Mouse (Mus musculus) midbrain, embryonic 10.5 days (tissue): ENCODE measurements around the gene Rgs7bp. TPM values are rescaled to one million over a fixed set of nuclear protein-coding genes. Genes with fewer than 3 reads are reported as not detected.
A peak's percentile ranks its signal among the peaks of the same experiment; 100 is the strongest.
"Not testable (repeated sequence)": the region's sequence is repeated elsewhere in the genome, so short reads cannot be mapped to it uniquely, and the experiment has no call there.

Experiments used
- DNase-seq: peaks from one replicate; pipeline ENCODE4 v3.0.0-alpha.2; 2017; ENCODE audit warnings: low spot score
- H3K27ac ChIP-seq: fragments of 300-500 bp; sonication (generic); replicated peaks from 2 replicates; pipeline ENCODE4 v1.5.1; 2016; ENCODE audit warnings: mild to moderate bottlenecking
- H3K27me3 ChIP-seq: fragments of 300-500 bp; sonication (generic); 2 replicates; pipeline ENCODE4 v1.6.1; 2016; ENCODE audit warnings: low read depth, mild to moderate bottlenecking; ENCODE audit not compliant: poor library complexity, severe bottlenecking
- H3K36me3 ChIP-seq: fragments of 300-500 bp; sonication (generic); 2 replicates; pipeline ENCODE4 v1.6.1; 2016; ENCODE audit warnings: mild to moderate bottlenecking, moderate library complexity
- H3K4me1 ChIP-seq: fragments of 300-500 bp; sonication (generic); 2 replicates; pipeline ENCODE4 v1.6.1; 2016
- H3K4me3 ChIP-seq: fragments of 300-500 bp; sonication (generic); 2 replicates; pipeline ENCODE4 v1.5.1; 2016; ENCODE audit warnings: mild to moderate bottlenecking, moderate library complexity
- H3K9me3 ChIP-seq: fragments of 300-500 bp; sonication (generic); replicated peaks from 2 replicates; pipeline ENCODE4 v1.6.1; 2016; ENCODE audit warnings: mild to moderate bottlenecking
- WGBS: fragments of 180-500 bp; shearing (Covaris S2); methylation state at CpG from one replicate; pipeline ENCODE4 v1.1.7; 2016; 5-methylcytosine and 5-hydroxymethylcytosine counted together
- polyA plus RNA-seq: library from polyadenylated mRNA; unstranded; fragments of >200 nt; fragmentation: Nextera tagmentation; extraction: Ambion mirVana; gene quantifications from 2 replicates; pipeline ENCODE4 v1.2.1, GENCODE M21; 2016

Rgs7bp gene
- polyA plus RNA-seq, 1 experiment from 2014 or later: 0.57 TPM

- Histone ChIP-seq H3K27me3 (no peaks in the 10 kb centered on the region), H3K27ac (no peak overlapping the region), H3K4me3 (no peak overlapping the region), H3K36me3 (no peaks in the 10 kb centered on the region), H3K9me3 (no peaks in the 10 kb centered on the region), H3K4me1 (peaks cover 3% of the 10 kb centered on the region; the same call in 1 of the 2 replicates)
- DNase-seq: no peak
- WGBS: 82% methylated on average over 7 of the region's 7 CpGs
Measured at GRCm38 (mm10) chr13:104960206-104960928, 94.4 kb downstream of the Rgs7bp start.

- Histone ChIP-seq H3K27me3 (no peaks in the 10 kb centered on the region), H3K36me3 (no peaks in the 10 kb centered on the region), H3K4me1 (peaks cover 3% of the 10 kb centered on the region; the same call in 1 of the 2 replicates), H3K4me3 (no peak overlapping the region), H3K9me3 (no peaks in the 10 kb centered on the region), H3K27ac (no peak overlapping the region)
- peak; percentile 4 for DNase-seq
- WGBS: 95% methylated on average over 4 of the region's 4 CpGs
Measured at GRCm38 (mm10) chr13:104959733-104960132, 95.0 kb downstream of the Rgs7bp start.

GRCm38 (mm10) chr13:104947958-104948357, 106.8 kb downstream of the Rgs7bp start:
- peak; percentile 82 for DNase-seq

GRCm38 (mm10) chr13:104940483-104940882, 114.2 kb downstream of the Rgs7bp start:
- H3K4me3 ChIP-seq: no peak overlapping the region
- peaks cover 8% of the 10 kb centered on the region for H3K4me1 ChIP-seq
- no peaks in the 10 kb centered on the region for H3K36me3 ChIP-seq
- H3K9me3 ChIP-seq: no peaks in the 10 kb centered on the region
- no peak for DNase-seq
- H3K27ac ChIP-seq: no peak overlapping the region
- 94% methylated on average over 8 of the region's 8 CpGs for WGBS
- H3K27me3 ChIP-seq: no peaks in the 10 kb centered on the region

More at GRCm38 (mm10) chr13:104947958-104948357, 106.8 kb downstream of the Rgs7bp start:
- Histone ChIP-seq H3K4me3 (0 out of 2 replicates have a peak overlapping the region, but pooled peaks have one; percentile 24), H3K27ac (no peak overlapping the region), H3K9me3 (no peaks in the 10 kb centered on the region), H3K4me1 (no peaks in the 10 kb centered on the region), H3K27me3 (no peaks in the 10 kb centered on the region), H3K36me3 (no peaks in the 10 kb centered on the region)
- WGBS: under 1% methylated on average over 7 of the region's 7 CpGs

GRCm38 (mm10) chr13:104939856-104940255, 114.9 kb downstream of the Rgs7bp start:
- Histone ChIP-seq H3K4me3 (no peak overlapping the region), H3K27ac (no peak overlapping the region), H3K4me1 (peaks cover 8% of the 10 kb centered on the region), H3K36me3 (no peaks in the 10 kb centered on the region), H3K9me3 (no peaks in the 10 kb centered on the region), H3K27me3 (no peaks in the 10 kb centered on the region)
- 4% methylated on average over 4 of the region's 4 CpGs for WGBS
- peak; percentile 29 for DNase-seq

GRCm38 (mm10) chr13:104938966-104939593, 115.7 kb downstream of the Rgs7bp start:
- 79% methylated on average over 13 of the region's 13 CpGs for WGBS
- H3K27ac ChIP-seq: no peak overlapping the region
- H3K36me3 ChIP-seq: no peaks in the 10 kb centered on the region
- H3K27me3 ChIP-seq: no peaks in the 10 kb centered on the region
- H3K4me1 ChIP-seq: peaks cover 8% of the 10 kb centered on the region
- no peaks in the 10 kb centered on the region for H3K9me3 ChIP-seq
- no peak for DNase-seq
- H3K4me3 ChIP-seq: no peak overlapping the region

- Histone ChIP-seq H3K27ac (no peak overlapping the region), H3K4me1 (peaks cover 8% of the 10 kb centered on the region), H3K9me3 (no peaks in the 10 kb centered on the region), H3K4me3 (peak overlapping the region; percentile 27), H3K36me3 (no peaks in the 10 kb centered on the region), H3K27me3 (no peaks in the 10 kb centered on the region)
- WGBS: 39% methylated on average over 6 of the region's 6 CpGs
- no peak for DNase-seq
Measured at GRCm38 (mm10) chr13:104937759-104938158, 117.0 kb downstream of the Rgs7bp start.

- peaks cover 8% of the 10 kb centered on the region for H3K4me1 ChIP-seq
- H3K36me3 ChIP-seq: no peaks in the 10 kb centered on the region
- H3K27ac ChIP-seq: no peak overlapping the region
- no peak overlapping the region for H3K4me3 ChIP-seq
- no peaks in the 10 kb centered on the region for H3K27me3 ChIP-seq
- DNase-seq: no peak
- H3K9me3 ChIP-seq: no peaks in the 10 kb centered on the region
- 80% methylated on average over 2 of the region's 2 CpGs for WGBS
Measured at GRCm38 (mm10) chr13:104936586-104936985, 118.1 kb downstream of the Rgs7bp start.

- Histone ChIP-seq H3K4me1 (no peaks in the 10 kb centered on the region), H3K4me3 (no peak overlapping the region), H3K27ac (no peak overlapping the region), H3K36me3 (no peaks in the 10 kb centered on the region), H3K27me3 (no peaks in the 10 kb centered on the region), H3K9me3 (no peaks in the 10 kb centered on the region)
- DNase-seq: no peak
- WGBS: 86% methylated on average over 6 of the region's 6 CpGs
Measured at GRCm38 (mm10) chr13:104931635-104932532, 122.8 kb downstream of the Rgs7bp start.

GRCm38 (mm10) chr13:104930814-104931213, 123.9 kb downstream of the Rgs7bp start:
- Histone ChIP-seq H3K27ac (no peak overlapping the region), H3K27me3 (no peaks in the 10 kb centered on the region), H3K4me1 (no peaks in the 10 kb centered on the region), H3K9me3 (no peaks in the 10 kb centered on the region), H3K4me3 (no peak overlapping the region), H3K36me3 (no peaks in the 10 kb centered on the region)
- DNase-seq: no peak
- WGBS: 76% methylated on average over 3 of the region's 3 CpGs

- H3K4me3 ChIP-seq: no peak overlapping the region
- H3K9me3 ChIP-seq: no peaks in the 10 kb centered on the region
- WGBS: 80% methylated on average over 16 of the region's 16 CpGs
- H3K27me3 ChIP-seq: no peaks in the 10 kb centered on the region
- H3K36me3 ChIP-seq: no peaks in the 10 kb centered on the region
- peaks cover 7% of the 10 kb centered on the region for H3K4me1 ChIP-seq
- no peak overlapping the region for H3K27ac ChIP-seq
- DNase-seq: no peak
Measured at GRCm38 (mm10) chr13:104918663-104919062, 136.1 kb downstream of the Rgs7bp start.

- WGBS: 85% methylated on average over 6 of the region's 6 CpGs
- not testable (repeated sequence) for H3K27me3 ChIP-seq, H3K36me3 ChIP-seq, DNase-seq, H3K27ac ChIP-seq, H3K4me3 ChIP-seq, H3K9me3 ChIP-seq
- H3K4me1 ChIP-seq: peaks cover 12% of the 10 kb centered on the region
Measured at GRCm38 (mm10) chr13:104916771-104917170, 138.0 kb downstream of the Rgs7bp start.
